Comparison of ENCODE assay signal across 9 mouse cellular contexts in genomic region chr17:24650766-24651165, GRCm38 (mm10). TPM values are rescaled to one million over a fixed set of nuclear protein-coding genes. Genes with fewer than 3 reads are reported as not detected.
DNase-seq lines count a peak whose midpoint lies in the region; ATAC-seq and TF ChIP-seq lines count a peak whose summit lies in the region.
"Had no signal": no experiment of that assay in that cellular context is flagged by ENCODE, and none has a peak within 500 bp of the region (broad histone marks: within the 10 kb centered on the region; RNA-seq: fewer than 3 reads in every experiment).

No protein-coding gene starts in this region.

- no peak for TF ChIP-seq CTCF in spleen, adult 2 months (IDR thresholded peaks at IDR 0.05; ENCODE audit: extremely low read depth, insufficient read depth, insufficient read length, insufficient replicate concordance)

- no peak for TF ChIP-seq POLR2A in spleen, adult 2 months (IDR thresholded peaks at IDR 0.05; ENCODE audit: low read depth, low read length)

- H3K27ac ChIP-seq in heart, embryonic 10.5 days = no peak overlapping the region
- 0 out of 2 replicates have a peak overlapping the region, but pooled peaks have one; percentile 6 for H3K27ac ChIP-seq in spleen, adult 2 months (ENCODE audit: insufficient read depth, low read length)
- no peak overlapping the region for H3K27ac ChIP-seq in liver, embryonic 12.5 days

- H3K4me1 ChIP-seq in heart, embryonic 10.5 days = peaks cover 43% of the 10 kb centered on the region
- H3K4me1 ChIP-seq in spleen, adult 2 months (ENCODE audit: control insufficient read depth, insufficient read depth, insufficient read length) = peaks cover 4% of the 10 kb centered on the region
- peaks cover 26% of the 10 kb centered on the region for H3K4me1 ChIP-seq in liver, embryonic 12.5 days

- no peak for ATAC-seq in liver, embryonic 12.5 days

- H3K4me3 ChIP-seq in heart, embryonic 10.5 days = peak overlapping the region; percentile 86
- H3K4me3 ChIP-seq in spleen, adult 2 months (ENCODE audit: extremely low read depth, insufficient read depth, insufficient read length) = no peak overlapping the region
- H3K4me3 ChIP-seq in liver, embryonic 12.5 days = no peak overlapping the region

- no peaks in the 10 kb centered on the region for H3K36me3 ChIP-seq in heart, embryonic 10.5 days
- no peaks in the 10 kb centered on the region for H3K36me3 ChIP-seq in spleen, adult 2 months (ENCODE audit: control insufficient read depth, insufficient read depth, low read length)
- no peaks in the 10 kb centered on the region for H3K36me3 ChIP-seq in liver, embryonic 12.5 days

- H3K4me2 ChIP-seq in liver, embryonic 12.5 days = peak overlapping the region; percentile 80; the same call in 1 of the 2 replicates

- H3K9me3 ChIP-seq in heart, embryonic 10.5 days = no peaks in the 10 kb centered on the region
- no peaks in the 10 kb centered on the region for H3K9me3 ChIP-seq in liver, embryonic 12.5 days (replicated peaks)

- DNase-seq in heart, embryonic 10.5 days (ENCODE audit: low spot score) = no peak
- DNase-seq in heart, adult 11 months = no peak
- no peak for DNase-seq in spleen, adult 2 months (ENCODE audit: low read depth in 1 of 2, low spot score in 2 of 2)
- no peak for DNase-seq in spleen, postnatal 4 days (ENCODE audit: low spot score in 2 of 2)
- DNase-seq in adrenal gland, adult 18-20 months (ENCODE audit: low spot score in 2 of 2) = no peak
- DNase-seq in cerebellum, adult 9-11 months = no peak
- DNase-seq in adrenal gland, postnatal 36 days = no peak

- WGBS in heart, embryonic 10.5 days = 77% methylated on average over 4 of the region's 4 CpGs
- WGBS in spleen, adult 2 months = 88% methylated on average over 4 of the region's 4 CpGs
- 71% methylated on average over 4 of the region's 4 CpGs for WGBS in liver, embryonic 12.5 days (ENCODE audit: insufficient replicate concordance)

- H3K9ac ChIP-seq in liver, embryonic 12.5 days = no peak overlapping the region

- peaks cover 82% of the 10 kb centered on the region for H3K27me3 ChIP-seq in heart, embryonic 10.5 days (ENCODE audit: insufficient read depth, poor library complexity, severe bottlenecking)
- H3K27me3 ChIP-seq in spleen, adult 2 months (ENCODE audit: control insufficient read depth, insufficient read depth, low read length) = peaks cover 8% of the 10 kb centered on the region
- H3K27me3 ChIP-seq in liver, embryonic 12.5 days (replicated peaks) = peaks cover 73% of the 10 kb centered on the region

RNA-seq across cellular contexts. Expression of gene Slc9a3r2, which starts 0.6 kb away (rescaled TPM):
- 51.5 and 51.9 TPM in 2 replicates for polyA plus RNA-seq in heart, embryonic 10.5 days (2016; fragmentation: Nextera tagmentation; extraction: Ambion mirVana)
- 62.2 and 66.7 TPM in 2 replicates for polyA plus RNA-seq in spleen, adult 2 months (2012; rRNA removed)
- polyA plus RNA-seq in liver, embryonic 12.5 days (2016; fragmentation: Nextera tagmentation; extraction: Ambion mirVana) = 14.6 and 15.2 TPM in 2 replicates
- total RNA-seq in adrenal gland, adult 18-20 months (2021) = 10 to 100 TPM; 62.0 to 90.2 TPM
- total RNA-seq in adrenal gland, postnatal 36 days (2021) = 10 to 100 TPM; 48.0 to 88.5 TPM

RNA-seq across cellular contexts. Expression of gene Npw, which starts 7.5 kb away (rescaled TPM):
- polyA plus RNA-seq in heart, embryonic 10.5 days (2016; fragmentation: Nextera tagmentation; extraction: Ambion mirVana) = 0.28 TPM in 1 of 2 replicates, not detected in the other
- 0.71 and 1.7 TPM in 2 replicates for polyA plus RNA-seq in spleen, adult 2 months (2012; rRNA removed)
- 0.33 TPM in 1 of 2 replicates, not detected in the other for polyA plus RNA-seq in liver, embryonic 12.5 days (2016; fragmentation: Nextera tagmentation; extraction: Ambion mirVana)
- total RNA-seq in adrenal gland, adult 18-20 months (2021) = not detected
- total RNA-seq in adrenal gland, postnatal 36 days (2021) = not detected
- polyA plus RNA-seq: gonadal fat pad, adult 2 months had no signal

RNA-seq across cellular contexts. Expression of gene Nthl1, which starts 18.3 kb away (rescaled TPM):
- 15.0 and 19.8 TPM in 2 replicates for polyA plus RNA-seq in heart, embryonic 10.5 days (2016; fragmentation: Nextera tagmentation; extraction: Ambion mirVana)
- 7.1 and 8.1 TPM in 2 replicates for polyA plus RNA-seq in spleen, adult 2 months (2012; rRNA removed)
- polyA plus RNA-seq in liver, embryonic 12.5 days (2016; fragmentation: Nextera tagmentation; extraction: Ambion mirVana) = 11.3 and 12.4 TPM in 2 replicates
- 1 to 10 TPM; 7.3 to 8.0 TPM for total RNA-seq in adrenal gland, adult 18-20 months (2021)
- 1 to 10 TPM; 7.8 TPM for total RNA-seq in adrenal gland, postnatal 36 days (2021)

RNA-seq across cellular contexts. Expression of gene Tsc2, which starts 18.3 kb away (rescaled TPM):
- 56.9 and 66.4 TPM in 2 replicates for polyA plus RNA-seq in heart, embryonic 10.5 days (2016; fragmentation: Nextera tagmentation; extraction: Ambion mirVana)
- polyA plus RNA-seq in spleen, adult 2 months (2012; rRNA removed) = 86.1 and 90.2 TPM in 2 replicates
- 30.8 and 35.0 TPM in 2 replicates for polyA plus RNA-seq in liver, embryonic 12.5 days (2016; fragmentation: Nextera tagmentation; extraction: Ambion mirVana)
- 100 to 1,000 TPM in 1 of 2 experiments, 10 to 100 TPM in 1; 93.3 to 111 TPM for total RNA-seq in adrenal gland, adult 18-20 months (2021)
- 100 to 1,000 TPM in 1 of 2 experiments, 10 to 100 TPM in 1; 79.2 to 103 TPM for total RNA-seq in adrenal gland, postnatal 36 days (2021)

RNA-seq across cellular contexts. Expression of gene Zfp598, which starts 18.7 kb away (rescaled TPM):
- polyA plus RNA-seq in heart, embryonic 10.5 days (2016; fragmentation: Nextera tagmentation; extraction: Ambion mirVana) = 22.3 and 26.2 TPM in 2 replicates
- 59.7 and 77.0 TPM in 2 replicates for polyA plus RNA-seq in spleen, adult 2 months (2012; rRNA removed)
- polyA plus RNA-seq in liver, embryonic 12.5 days (2016; fragmentation: Nextera tagmentation; extraction: Ambion mirVana) = 19.7 and 20.4 TPM in 2 replicates
- 10 to 100 TPM; 50.0 to 55.7 TPM for total RNA-seq in adrenal gland, adult 18-20 months (2021)
- total RNA-seq in adrenal gland, postnatal 36 days (2021) = 10 to 100 TPM; 47.5 to 51.1 TPM
